Mouse (Mus musculus): Measurements from ENCODE around the gene Itga5. TPM values are rescaled to one million over a fixed set of nuclear protein-coding genes. Genes with fewer than 3 reads are reported as not detected.

Itga5 gene
- polyA plus RNA-seq, 1 experiment from 2014 or later = 12.9 TPM

DNA sequence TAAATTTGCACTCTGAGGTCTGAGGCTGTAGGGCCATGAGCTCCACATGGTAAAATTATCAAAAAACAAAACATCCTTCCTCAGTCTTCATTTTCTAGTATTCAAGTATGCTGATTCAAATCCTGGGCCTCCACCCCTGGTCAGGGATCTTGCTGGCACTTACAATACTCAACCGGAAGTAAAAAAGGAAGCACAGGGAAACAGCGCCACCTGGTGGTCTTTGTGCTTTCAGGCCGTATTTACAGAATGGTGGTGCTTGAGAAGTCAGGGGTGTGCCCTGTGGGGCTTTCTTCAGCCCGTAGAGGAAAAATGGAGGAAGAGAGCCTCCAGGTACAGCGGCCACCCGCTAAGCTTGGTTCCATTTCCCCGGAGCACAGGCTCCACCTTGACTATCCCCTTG is 59.4 kb downstream of the Itga5 start:
- Histone ChIP-seq H3K9me3 (replicated peaks) (no peaks in the 10 kb centered on the region), H3K4me2 (peak overlapping the region; percentile 17; the same call in 1 of the 2 replicates), H3K4me1 (replicated peaks) (peaks cover 58% of the 10 kb centered on the region), H3K4me3 (replicated peaks) (no peak overlapping the region), H3K36me3 (no peaks in the 10 kb centered on the region), H3K27me3 (peaks cover 65% of the 10 kb centered on the region), H3K27ac (no peak overlapping the region), H3K9ac (no peak overlapping the region)
- WGBS (ENCODE audit: insufficient replicate concordance) = 1% methylated on average over 7 of the region's 7 CpGs
- DNase-seq (peak; percentile 79), ATAC-seq (ENCODE audit: low read depth) (0 out of 2 replicates have a peak, but pooled peaks have one; percentile 22)

DNA sequence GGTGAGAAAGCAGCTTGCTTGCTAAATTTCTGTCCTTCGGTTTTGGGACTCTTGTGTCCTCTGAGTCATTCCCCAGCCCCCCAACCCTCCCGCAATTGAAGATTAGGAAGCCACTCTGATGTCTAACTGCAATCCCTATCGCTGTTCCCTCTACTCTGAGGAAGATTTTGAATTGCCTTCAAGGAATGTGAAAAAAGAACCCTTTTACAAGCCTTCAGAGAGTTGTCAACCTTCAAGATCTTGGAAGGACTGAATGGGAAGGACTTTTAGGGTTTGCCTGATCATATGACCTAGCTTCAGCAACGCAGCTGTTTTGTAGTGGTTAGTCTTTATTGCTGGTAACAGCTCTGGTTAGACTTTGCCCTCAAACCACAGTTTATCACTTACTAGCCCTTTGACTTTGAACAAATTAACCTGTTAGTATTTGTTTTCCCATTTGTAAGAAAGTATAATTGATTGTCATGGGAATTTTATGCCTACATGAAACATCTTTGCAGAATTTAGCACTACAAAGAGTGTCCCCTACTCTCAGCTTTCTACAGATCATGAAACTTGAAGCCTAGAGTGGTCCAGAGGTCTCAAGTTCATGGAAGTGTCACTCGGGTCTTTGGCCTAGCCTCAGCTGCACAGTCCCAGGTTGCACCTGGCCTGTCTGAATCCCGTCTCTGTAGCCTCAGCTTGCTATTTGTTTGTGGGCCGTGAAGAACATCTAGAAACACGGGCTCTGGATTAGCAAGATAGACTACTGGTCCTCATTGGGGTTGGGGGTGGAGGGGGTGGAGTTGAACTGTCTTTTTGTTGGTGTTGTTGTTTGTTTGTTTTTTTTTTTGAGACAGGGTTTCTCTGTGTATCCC is 60.5 kb downstream of the Itga5 start:
- Histone ChIP-seq H3K27me3 (peaks cover 67% of the 10 kb centered on the region), H3K9ac (peak overlapping the region; percentile 49; the same call in 1 of the 2 replicates), H3K4me1 (replicated peaks) (peaks cover 65% of the 10 kb centered on the region), H3K9me3 (replicated peaks) (no peaks in the 10 kb centered on the region), H3K36me3 (no peaks in the 10 kb centered on the region), H3K4me2 (peak overlapping the region; percentile 86), H3K4me3 (replicated peaks) (peak overlapping the region; percentile 61), H3K27ac (peak overlapping the region; percentile 70)
- WGBS (ENCODE audit: insufficient replicate concordance) = 29% methylated on average over 8 of the region's 8 CpGs
- ATAC-seq (ENCODE audit: low read depth) = no peak
- no peak for DNase-seq

DNA sequence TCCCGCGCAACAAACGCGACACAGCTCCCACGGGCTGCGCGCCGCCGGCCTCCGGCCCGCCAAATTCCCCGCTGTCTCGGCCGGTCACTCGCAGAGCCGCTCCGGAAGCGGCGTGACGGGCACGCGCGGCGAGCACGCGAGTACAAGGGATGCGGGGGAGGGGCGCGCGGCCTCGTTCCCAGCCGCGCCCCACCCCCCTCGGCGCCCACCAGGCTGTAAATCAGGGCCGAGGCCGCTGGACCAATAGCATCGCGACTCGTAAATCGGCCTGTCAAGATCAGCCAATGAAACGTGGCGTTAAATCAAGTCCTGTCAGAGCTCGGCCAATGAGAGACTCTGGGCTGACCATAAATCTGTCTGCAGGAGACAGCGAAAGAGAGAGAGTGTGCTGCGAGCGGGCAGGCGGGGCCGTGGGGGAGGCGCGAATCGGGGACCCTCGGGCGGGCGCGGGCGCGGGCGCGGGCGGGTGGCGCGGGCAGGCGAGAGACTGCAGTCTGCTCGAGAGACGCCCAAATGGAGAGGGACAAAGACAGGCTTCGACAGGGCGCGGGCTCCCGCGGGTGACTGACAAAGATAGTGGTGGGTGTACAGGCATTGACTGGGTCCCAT is 61.4 kb downstream of the Itga5 start:
- under 1% methylated on average over 64 of the region's 71 CpGs for WGBS (ENCODE audit: insufficient replicate concordance)
- peaks cover 72% of the 10 kb centered on the region for H3K4me1 ChIP-seq (replicated peaks)
- peaks cover 67% of the 10 kb centered on the region for H3K27me3 ChIP-seq

DNA sequence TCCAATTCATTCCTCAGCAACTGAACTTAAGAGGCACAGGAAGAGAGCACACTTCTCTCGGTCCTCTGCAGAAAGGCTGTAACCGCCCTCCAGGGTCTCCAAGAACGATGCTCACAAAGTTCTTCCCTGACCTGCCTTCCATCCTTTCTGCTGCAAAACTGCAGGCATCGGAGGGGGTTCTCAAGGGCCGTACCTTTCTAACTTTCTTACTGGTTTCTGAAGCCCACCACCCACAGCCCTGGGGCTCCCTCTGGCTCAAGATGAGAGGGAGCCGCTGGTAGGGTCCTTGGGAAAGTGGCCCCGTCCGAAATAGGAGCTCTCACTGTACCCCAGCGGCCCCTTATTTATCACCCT is 62.0 kb downstream of the Itga5 start:
- peaks cover 76% of the 10 kb centered on the region for H3K4me1 ChIP-seq (replicated peaks)
- peak overlapping the region; percentile 60 for H3K9ac ChIP-seq
- H3K27me3 ChIP-seq = peaks cover 63% of the 10 kb centered on the region
- DNase-seq (no peak), ATAC-seq (ENCODE audit: low read depth) (no peak)
- peak overlapping the region; percentile 70 for H3K27ac ChIP-seq
- H3K4me3 ChIP-seq (replicated peaks) = peak overlapping the region; percentile 61
- WGBS (ENCODE audit: insufficient replicate concordance) = 3% methylated on average over 9 of the region's 9 CpGs
- H3K36me3 ChIP-seq = peaks cover 7% of the 10 kb centered on the region; the same call in 1 of the 2 replicates
- H3K9me3 ChIP-seq (replicated peaks) = no peaks in the 10 kb centered on the region
- H3K4me2 ChIP-seq = peak overlapping the region; percentile 86

More for the DNA sequence above, 61.4 kb downstream of the Itga5 start:
- Histone ChIP-seq H3K9me3 (replicated peaks) (no peaks in the 10 kb centered on the region), H3K27ac (peak overlapping the region; percentile 70), H3K4me2 (peak overlapping the region; percentile 86), H3K4me3 (replicated peaks) (peak overlapping the region; percentile 61), H3K36me3 (peaks cover under 1% of the 10 kb centered on the region; the same call in 1 of the 2 replicates), H3K9ac (peak overlapping the region; percentile 60)
- ATAC-seq (ENCODE audit: low read depth) (peak; percentile 81), DNase-seq (peak; percentile 73)

DNA sequence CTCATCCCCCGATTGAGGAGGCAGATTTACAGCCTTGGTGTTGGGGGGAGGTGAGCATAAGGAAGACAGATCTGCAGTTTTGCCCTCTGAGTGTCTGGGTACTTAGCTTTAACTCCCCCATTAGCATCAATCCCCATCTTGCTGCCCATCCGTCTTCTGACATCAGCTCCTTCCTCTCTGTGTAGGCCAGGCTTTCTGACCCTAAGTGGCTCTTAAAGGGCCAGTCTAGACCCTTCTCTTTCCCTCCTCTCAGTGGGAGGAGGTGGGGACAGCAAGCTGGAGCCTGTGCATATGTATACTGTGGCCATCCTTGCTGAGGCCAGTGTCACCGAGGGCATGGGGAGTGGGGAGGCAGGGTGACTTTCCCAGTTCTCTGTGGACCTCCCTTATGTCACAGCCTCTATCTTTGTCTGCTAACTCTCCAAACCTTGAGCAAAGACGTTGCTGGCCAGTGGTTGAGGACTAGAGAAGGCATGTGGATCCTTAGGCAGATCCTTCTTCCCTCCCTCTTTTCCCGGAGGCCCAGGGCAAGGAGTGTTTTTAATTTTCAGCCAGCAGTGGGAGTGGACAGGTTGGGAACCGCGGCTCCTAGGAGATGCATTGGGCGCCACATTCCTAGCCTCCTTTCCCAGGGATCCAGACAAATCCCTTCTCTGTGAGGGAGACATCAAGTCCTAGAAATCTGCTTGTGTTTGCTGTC is 62.5 kb downstream of the Itga5 start:
- Histone ChIP-seq H3K27ac (peak overlapping the region; percentile 70), H3K27me3 (peaks cover 58% of the 10 kb centered on the region), H3K36me3 (peaks cover 12% of the 10 kb centered on the region), H3K9me3 (replicated peaks) (no peaks in the 10 kb centered on the region), H3K4me3 (replicated peaks) (peak overlapping the region; percentile 61), H3K4me1 (replicated peaks) (peaks cover 73% of the 10 kb centered on the region), H3K4me2 (peak overlapping the region; percentile 86), H3K9ac (peak overlapping the region; percentile 60; the same call in 1 of the 2 replicates)
- ATAC-seq (ENCODE audit: low read depth) = no peak
- 15% methylated on average over 8 of the region's 8 CpGs for WGBS (ENCODE audit: insufficient replicate concordance)
- DNase-seq = no peak

DNA sequence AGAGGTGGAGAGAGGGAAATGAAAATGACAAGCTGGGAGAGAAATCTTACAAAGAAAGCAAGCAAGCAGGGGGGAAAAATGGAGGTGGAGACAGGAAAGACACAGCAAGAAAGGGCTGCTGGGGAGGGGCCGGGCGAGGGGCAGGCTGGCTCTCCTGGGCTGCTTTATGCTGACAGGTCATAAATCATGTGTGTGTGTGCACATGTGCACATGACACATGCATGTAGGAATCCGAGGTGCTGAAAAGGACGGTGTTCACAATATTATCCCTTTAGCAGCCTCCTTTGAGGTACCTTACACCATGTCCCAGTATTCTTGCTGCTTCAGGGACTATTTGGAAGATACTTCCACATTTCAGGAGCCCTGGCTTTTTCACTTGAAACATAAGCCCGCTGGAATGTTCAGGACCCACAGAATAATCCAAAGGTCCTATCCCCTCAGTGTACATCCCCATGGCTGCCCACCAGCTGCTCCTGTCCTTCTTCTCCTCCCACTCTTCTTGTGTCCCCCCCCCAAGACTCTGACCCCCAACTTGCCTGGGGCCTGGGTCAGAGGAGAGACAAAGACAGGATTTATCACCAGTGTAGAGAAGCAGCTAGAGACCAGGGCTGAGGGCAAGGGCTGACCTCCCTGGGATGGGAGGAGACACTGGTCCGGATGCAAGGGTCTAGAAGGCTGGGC is 64.1 kb downstream of the Itga5 start:
- DNase-seq (no peak), ATAC-seq (ENCODE audit: low read depth) (no peak)
- H3K27me3 ChIP-seq = peaks cover 48% of the 10 kb centered on the region
- peak overlapping the region; percentile 35; the same call in 1 of the 2 replicates for H3K27ac ChIP-seq
- no peaks in the 10 kb centered on the region for H3K9me3 ChIP-seq (replicated peaks)
- H3K9ac ChIP-seq = no peak overlapping the region
- H3K4me3 ChIP-seq (replicated peaks) = no peak overlapping the region
- peaks cover 61% of the 10 kb centered on the region for H3K4me1 ChIP-seq (replicated peaks)
- WGBS (ENCODE audit: insufficient replicate concordance) = 35% methylated on average over 6 of the region's 6 CpGs
- peaks cover 28% of the 10 kb centered on the region for H3K36me3 ChIP-seq
- no peak overlapping the region for H3K4me2 ChIP-seq

DNA sequence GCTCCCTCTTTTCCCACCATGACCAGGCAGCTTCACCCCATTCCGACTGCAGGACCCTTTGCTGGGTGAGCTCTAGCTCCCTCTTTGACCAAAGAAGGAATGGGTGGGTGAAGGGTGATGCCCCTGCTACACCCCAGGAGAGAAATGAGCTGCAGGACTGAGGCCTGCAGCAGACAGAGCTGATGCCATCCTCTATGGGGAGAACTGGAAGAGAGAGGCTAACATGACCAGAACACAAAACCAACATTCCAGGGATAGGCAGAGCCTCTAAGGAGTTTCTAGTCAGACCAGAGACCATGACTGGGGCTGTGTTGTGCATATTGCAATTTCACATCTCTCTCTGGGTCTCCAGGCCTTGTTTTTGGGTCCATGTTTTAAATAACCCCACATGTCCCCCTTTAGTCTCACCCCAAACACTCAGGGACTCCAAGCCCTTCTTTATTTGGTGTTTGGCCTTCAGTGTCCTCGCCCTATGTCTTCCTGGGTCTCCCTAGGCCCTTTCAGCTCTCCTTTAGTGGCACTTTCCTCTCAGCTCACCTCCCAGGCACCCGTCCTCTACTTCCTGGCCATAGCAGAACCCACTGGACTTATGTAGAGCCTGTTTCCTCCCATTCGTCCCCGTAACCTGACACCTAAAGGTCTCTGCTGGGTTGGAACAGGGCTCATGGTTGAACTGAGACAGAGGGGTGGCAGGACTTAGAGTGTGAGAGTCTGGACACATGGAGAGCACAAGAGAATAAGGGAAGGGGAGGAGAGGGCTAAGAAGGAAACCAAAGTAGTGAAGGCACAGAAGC is 64.8 kb downstream of the Itga5 start:
- H3K4me1 ChIP-seq (replicated peaks) = peaks cover 55% of the 10 kb centered on the region
- 45% methylated on average over 5 of the region's 5 CpGs for WGBS (ENCODE audit: insufficient replicate concordance)
- peaks cover 45% of the 10 kb centered on the region for H3K27me3 ChIP-seq
- no peak overlapping the region for H3K9ac ChIP-seq
- peak overlapping the region; percentile 35; the same call in 1 of the 2 replicates for H3K27ac ChIP-seq
- no peak overlapping the region for H3K4me3 ChIP-seq (replicated peaks)
- H3K36me3 ChIP-seq = peaks cover 35% of the 10 kb centered on the region
- ATAC-seq (ENCODE audit: low read depth) = no peak
- DNase-seq = no peak
- H3K9me3 ChIP-seq (replicated peaks) = no peaks in the 10 kb centered on the region
- no peak overlapping the region for H3K4me2 ChIP-seq

DNA sequence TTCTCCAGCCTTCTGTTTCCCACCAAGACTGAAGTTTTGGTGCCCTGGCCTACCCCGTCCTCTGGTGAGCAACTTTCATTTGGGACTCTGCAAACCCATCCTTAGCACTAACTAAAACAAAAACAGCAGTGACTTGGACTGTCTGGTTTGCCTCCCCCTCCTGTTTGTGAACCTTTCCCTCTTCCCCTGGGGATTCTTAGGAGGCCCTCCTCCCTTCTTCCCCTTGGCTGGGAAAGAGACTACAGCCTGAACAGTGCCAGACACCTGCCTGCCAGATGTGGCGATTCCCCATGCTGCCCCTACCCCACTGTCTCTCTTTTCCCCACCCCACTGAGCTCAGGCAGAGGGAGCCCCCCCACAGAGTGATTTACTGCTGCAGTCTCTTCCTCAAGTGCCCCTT is 65.5 kb downstream of the Itga5 start:
- Histone ChIP-seq H3K27me3 (peaks cover 40% of the 10 kb centered on the region), H3K4me1 (replicated peaks) (peaks cover 52% of the 10 kb centered on the region), H3K27ac (no peak overlapping the region), H3K9ac (no peak overlapping the region), H3K4me3 (replicated peaks) (no peak overlapping the region), H3K36me3 (peaks cover 42% of the 10 kb centered on the region), H3K9me3 (replicated peaks) (no peaks in the 10 kb centered on the region), H3K4me2 (no peak overlapping the region)
- 53% methylated on average over 2 of the region's 2 CpGs for WGBS (ENCODE audit: insufficient replicate concordance)
- DNase-seq = no peak
- ATAC-seq (ENCODE audit: low read depth) = no peak

DNA sequence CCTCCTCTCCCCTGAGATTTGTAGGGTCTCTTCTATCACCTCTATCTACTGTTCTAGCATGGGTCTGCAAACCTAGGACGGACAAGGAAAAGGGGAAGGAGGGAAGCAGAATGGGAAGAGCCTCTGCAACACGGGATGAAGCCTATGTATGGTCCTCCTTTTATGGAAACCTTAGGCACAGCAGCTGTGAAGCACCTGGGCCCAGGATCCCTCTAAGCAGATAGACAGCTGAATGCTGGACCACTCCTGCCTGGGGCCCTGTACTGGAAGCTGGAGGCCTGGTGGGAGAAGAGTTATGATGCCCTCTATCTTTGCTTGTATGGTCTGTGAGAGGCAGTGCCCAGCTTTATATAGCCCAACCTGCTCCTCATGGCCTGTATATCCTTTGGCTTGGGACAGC is 66.0 kb downstream of the Itga5 start:
- DNase-seq (no peak), ATAC-seq (ENCODE audit: low read depth) (no peak)
- Histone ChIP-seq H3K9ac (no peak overlapping the region), H3K4me1 (replicated peaks) (peaks cover 51% of the 10 kb centered on the region), H3K4me3 (replicated peaks) (no peak overlapping the region), H3K36me3 (peaks cover 47% of the 10 kb centered on the region), H3K27me3 (peaks cover 36% of the 10 kb centered on the region), H3K9me3 (replicated peaks) (no peaks in the 10 kb centered on the region), H3K4me2 (no peak overlapping the region), H3K27ac (no peak overlapping the region)
- WGBS (ENCODE audit: insufficient replicate concordance) = 35% methylated on average over 2 of the region's 2 CpGs

DNA sequence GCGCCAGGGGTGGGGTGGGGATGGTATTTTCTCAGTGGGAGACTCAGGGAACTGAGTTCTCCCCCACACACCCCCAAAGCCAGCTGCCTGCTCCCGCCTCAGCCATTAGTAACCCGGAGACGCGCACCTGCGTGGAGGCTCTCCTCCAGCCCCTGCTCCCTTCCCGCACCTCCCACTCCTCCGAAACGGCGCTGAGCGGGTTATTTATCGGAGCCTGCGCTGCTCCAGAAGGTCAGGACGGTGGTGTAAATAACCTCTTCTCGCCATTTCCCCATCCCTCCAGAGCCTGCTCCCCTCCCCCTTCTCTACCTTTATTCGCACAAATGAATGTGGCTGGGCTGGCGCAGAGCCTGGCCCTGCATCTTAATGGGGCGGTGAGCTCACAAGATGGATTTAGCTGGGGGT is 66.5 kb downstream of the Itga5 start:
- Histone ChIP-seq H3K4me3 (replicated peaks) (no peak overlapping the region), H3K9me3 (replicated peaks) (no peaks in the 10 kb centered on the region), H3K9ac (0 out of 2 replicates have a peak overlapping the region, but pooled peaks have one; percentile 2), H3K4me1 (replicated peaks) (peaks cover 48% of the 10 kb centered on the region), H3K4me2 (no peak overlapping the region), H3K27ac (no peak overlapping the region), H3K36me3 (peaks cover 51% of the 10 kb centered on the region), H3K27me3 (peaks cover 31% of the 10 kb centered on the region)
- DNase-seq = no peak
- no peak for ATAC-seq (ENCODE audit: low read depth)
- 65% methylated on average over 18 of the region's 18 CpGs for WGBS (ENCODE audit: insufficient replicate concordance)
